Mouse (Mus musculus): ENCODE data around the gene Hist1h4h. TPM values are rescaled to one million over a fixed set of nuclear protein-coding genes. Genes with fewer than 3 reads are reported as not detected.

Hist1h4h gene
- polyA plus RNA-seq, 1 experiment = 150 TPM

GRCm38 (mm10) chr13:23501511-23501910 lies 29.3 kb upstream of the Hist1h4h start:
- Histone ChIP-seq H3K27me3 (ENCODE audit: control insufficient read depth, insufficient read depth, low read length) (no peaks in the 10 kb centered on the region), H3K4me1 (replicated peaks; ENCODE audit: control insufficient read depth, insufficient read depth, low read length) (peaks cover 3% of the 10 kb centered on the region), H3K27ac (ENCODE audit: control insufficient read depth, insufficient read depth, low read length) (no peak overlapping the region), H3K36me3 (ENCODE audit: control insufficient read depth, insufficient read depth, low read length) (no peaks in the 10 kb centered on the region), H3K4me3 (ENCODE audit: control insufficient read depth, insufficient read depth, low read length) (no peak overlapping the region)
- no peak for DNase-seq
- WGBS = 79% methylated on average over 5 of the region's 5 CpGs
- no peak for TF ChIP-seq POLR2A (IDR thresholded peaks at IDR 0.05; ENCODE audit: control insufficient read depth, extremely low read depth, insufficient read depth, low read length, poor library complexity)
- TF ChIP-seq CTCF (IDR thresholded peaks at IDR 0.05; ENCODE audit: borderline replicate concordance, control insufficient read depth, extremely low read depth, insufficient read depth, low read length, poor library complexity) = no peak

DNA sequence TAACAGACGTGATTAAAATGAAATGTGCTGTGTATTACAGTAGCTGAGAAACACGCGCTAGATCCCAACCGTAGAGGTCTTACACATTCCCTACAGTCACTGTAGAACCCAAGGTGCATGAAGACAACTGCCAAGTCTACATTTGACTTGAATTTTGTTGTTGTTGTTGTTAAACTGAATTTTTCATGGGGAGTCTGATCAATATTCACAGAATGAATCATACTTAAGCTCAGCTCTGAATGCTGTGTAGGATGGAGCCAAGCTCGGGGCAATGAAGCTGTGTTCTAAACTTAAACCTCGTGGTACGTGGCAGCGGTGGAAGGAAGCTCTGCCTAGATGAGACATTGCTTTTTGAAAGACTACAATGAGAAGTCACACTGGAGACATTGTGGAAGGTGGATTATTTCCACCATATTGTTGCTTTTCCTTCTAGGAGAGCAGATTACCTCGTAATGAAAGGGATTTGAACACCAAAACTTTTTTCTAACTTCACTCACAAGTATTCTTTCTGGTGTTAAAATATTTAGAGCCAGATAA lies 28.8 kb upstream of the Hist1h4h start:
- TF ChIP-seq CTCF (IDR thresholded peaks at IDR 0.05; ENCODE audit: borderline replicate concordance, control insufficient read depth, extremely low read depth, insufficient read depth, low read length, poor library complexity) = no peak
- DNase-seq = no peak
- 86% methylated on average over 9 of the region's 9 CpGs for WGBS
- Histone ChIP-seq H3K27ac (ENCODE audit: control insufficient read depth, insufficient read depth, low read length) (no peak overlapping the region), H3K4me1 (replicated peaks; ENCODE audit: control insufficient read depth, insufficient read depth, low read length) (peaks cover 3% of the 10 kb centered on the region), H3K36me3 (ENCODE audit: control insufficient read depth, insufficient read depth, low read length) (no peaks in the 10 kb centered on the region), H3K4me3 (ENCODE audit: control insufficient read depth, insufficient read depth, low read length) (no peak overlapping the region), H3K27me3 (ENCODE audit: control insufficient read depth, insufficient read depth, low read length) (no peaks in the 10 kb centered on the region)

- no peak for DNase-seq
- Histone ChIP-seq H3K4me1 (replicated peaks; ENCODE audit: control insufficient read depth, insufficient read depth, low read length) (peaks cover 3% of the 10 kb centered on the region), H3K27ac (ENCODE audit: control insufficient read depth, insufficient read depth, low read length) (no peak overlapping the region), H3K4me3 (ENCODE audit: control insufficient read depth, insufficient read depth, low read length) (no peak overlapping the region), H3K27me3 (ENCODE audit: control insufficient read depth, insufficient read depth, low read length) (no peaks in the 10 kb centered on the region), H3K36me3 (ENCODE audit: control insufficient read depth, insufficient read depth, low read length) (no peaks in the 10 kb centered on the region)
- TF ChIP-seq CTCF (IDR thresholded peaks at IDR 0.05; ENCODE audit: borderline replicate concordance, control insufficient read depth, extremely low read depth, insufficient read depth, low read length, poor library complexity) (no peak), POLR2A (IDR thresholded peaks at IDR 0.05; ENCODE audit: control insufficient read depth, extremely low read depth, insufficient read depth, low read length, poor library complexity) (no peak)
- WGBS = 94% methylated on average over 4 of the region's 4 CpGs
Measured at GRCm38 (mm10) chr13:23502916-23503315, 27.9 kb upstream of the Hist1h4h start.

- Histone ChIP-seq H3K36me3 (ENCODE audit: control insufficient read depth, insufficient read depth, low read length) (no peaks in the 10 kb centered on the region), H3K27ac (ENCODE audit: control insufficient read depth, insufficient read depth, low read length) (no peak overlapping the region), H3K4me1 (replicated peaks; ENCODE audit: control insufficient read depth, insufficient read depth, low read length) (peaks cover 3% of the 10 kb centered on the region), H3K27me3 (ENCODE audit: control insufficient read depth, insufficient read depth, low read length) (no peaks in the 10 kb centered on the region), H3K4me3 (ENCODE audit: control insufficient read depth, insufficient read depth, low read length) (no peak overlapping the region)
- peak; percentile 64 for DNase-seq
- 10% methylated on average over 9 of the region's 9 CpGs for WGBS
- TF ChIP-seq POLR2A (IDR thresholded peaks at IDR 0.05; ENCODE audit: control insufficient read depth, extremely low read depth, insufficient read depth, low read length, poor library complexity) = no peak
- no peak for TF ChIP-seq CTCF (IDR thresholded peaks at IDR 0.05; ENCODE audit: borderline replicate concordance, control insufficient read depth, extremely low read depth, insufficient read depth, low read length, poor library complexity)
Measured at GRCm38 (mm10) chr13:23503797-23504196, 27.1 kb upstream of the Hist1h4h start.

DNA sequence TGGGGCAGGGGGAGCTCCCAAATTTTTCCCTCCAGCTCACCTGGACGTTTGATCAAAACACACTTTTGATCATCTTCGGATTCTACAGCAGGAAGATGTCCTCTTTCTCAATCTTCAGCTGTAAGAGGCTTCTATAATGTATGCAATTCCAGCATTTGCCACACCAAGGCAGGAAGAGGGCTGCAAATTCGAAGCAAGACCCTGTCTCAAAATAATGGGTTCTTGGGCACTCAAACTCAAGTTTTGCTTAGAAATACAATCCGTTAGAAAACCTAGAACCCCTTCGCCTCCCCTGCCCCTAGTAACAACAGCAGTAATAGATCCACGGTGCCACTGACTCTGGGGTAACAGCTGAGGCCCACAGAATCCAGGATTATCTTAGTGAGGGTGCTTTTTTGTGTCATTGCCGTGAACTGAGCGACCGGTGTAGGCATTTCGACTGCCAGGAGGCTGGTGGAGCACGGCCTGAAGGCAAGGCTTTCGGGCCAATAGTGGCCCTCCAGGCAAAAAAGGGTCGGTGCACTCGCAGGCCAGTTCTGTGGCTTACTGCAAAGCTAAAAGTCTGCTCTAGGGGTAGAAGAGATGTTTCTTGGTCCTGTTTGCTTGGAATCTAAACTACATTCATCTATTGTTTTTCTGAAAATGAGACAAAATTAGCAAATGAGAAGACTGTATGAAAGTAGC lies 25.0 kb upstream of the Hist1h4h start:
- no peak for DNase-seq
- no peak overlapping the region for H3K27ac ChIP-seq (ENCODE audit: control insufficient read depth, insufficient read depth, low read length)
- peaks cover 3% of the 10 kb centered on the region for H3K4me1 ChIP-seq (replicated peaks; ENCODE audit: control insufficient read depth, insufficient read depth, low read length)
- no peak for TF ChIP-seq POLR2A (IDR thresholded peaks at IDR 0.05; ENCODE audit: control insufficient read depth, extremely low read depth, insufficient read depth, low read length, poor library complexity)
- no peak for TF ChIP-seq CTCF (IDR thresholded peaks at IDR 0.05; ENCODE audit: borderline replicate concordance, control insufficient read depth, extremely low read depth, insufficient read depth, low read length, poor library complexity)
- no peaks in the 10 kb centered on the region for H3K36me3 ChIP-seq (ENCODE audit: control insufficient read depth, insufficient read depth, low read length)
- no peak overlapping the region for H3K4me3 ChIP-seq (ENCODE audit: control insufficient read depth, insufficient read depth, low read length)
- no peaks in the 10 kb centered on the region for H3K27me3 ChIP-seq (ENCODE audit: control insufficient read depth, insufficient read depth, low read length)
- 78% methylated on average over 14 of the region's 14 CpGs for WGBS

GRCm38 (mm10) chr13:23506351-23506750 lies 24.5 kb upstream of the Hist1h4h start:
- no peak overlapping the region for H3K4me3 ChIP-seq (ENCODE audit: control insufficient read depth, insufficient read depth, low read length)
- H3K27me3 ChIP-seq (ENCODE audit: control insufficient read depth, insufficient read depth, low read length) = no peaks in the 10 kb centered on the region
- peak; percentile 33 for DNase-seq
- 61% methylated on average over 13 of the region's 13 CpGs for WGBS
- H3K4me1 ChIP-seq (replicated peaks; ENCODE audit: control insufficient read depth, insufficient read depth, low read length) = peaks cover 3% of the 10 kb centered on the region
- TF ChIP-seq POLR2A (IDR thresholded peaks at IDR 0.05; ENCODE audit: control insufficient read depth, extremely low read depth, insufficient read depth, low read length, poor library complexity) = no peak
- TF ChIP-seq CTCF (IDR thresholded peaks at IDR 0.05; ENCODE audit: borderline replicate concordance, control insufficient read depth, extremely low read depth, insufficient read depth, low read length, poor library complexity) = no peak
- no peaks in the 10 kb centered on the region for H3K36me3 ChIP-seq (ENCODE audit: control insufficient read depth, insufficient read depth, low read length)
- H3K27ac ChIP-seq (ENCODE audit: control insufficient read depth, insufficient read depth, low read length) = no peak overlapping the region
